Mouse (Mus musculus) adrenal gland, adult (tissue): ENCODE results near the gene Ahr.

Source experiments
- DNase-seq, 2 experiments: peaks; one replicate each; pipeline ENCODE4 v3.0.0; 2022 to 2023; ENCODE audit warnings: low spot score in 1 of 2; ENCODE audit not compliant: inconsistent age in 2 of 2

Ahr gene

DNA sequence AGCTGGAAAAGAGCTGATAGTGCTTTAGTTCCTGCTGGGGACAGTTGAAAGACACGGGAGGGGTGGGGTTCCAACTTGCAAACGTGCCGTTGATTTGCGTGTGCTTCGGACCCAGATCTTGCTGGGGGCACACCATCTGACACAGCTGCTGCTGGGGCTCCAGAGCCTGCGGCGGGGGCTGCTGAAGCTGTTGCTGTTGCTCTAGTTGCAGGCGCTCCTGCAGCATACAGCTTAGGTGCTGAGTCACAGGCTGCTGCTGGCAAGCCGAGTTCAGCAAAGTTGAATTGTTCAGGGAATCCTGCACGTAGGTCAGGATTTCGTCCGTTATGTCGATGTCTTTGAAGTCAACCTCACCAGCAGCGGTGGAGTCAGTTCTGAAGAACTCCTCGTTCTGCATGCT, 30.8 kb downstream of the Ahr start:
- peak in 1 of 2 experiments; percentile 24 for DNase-seq

DNA sequence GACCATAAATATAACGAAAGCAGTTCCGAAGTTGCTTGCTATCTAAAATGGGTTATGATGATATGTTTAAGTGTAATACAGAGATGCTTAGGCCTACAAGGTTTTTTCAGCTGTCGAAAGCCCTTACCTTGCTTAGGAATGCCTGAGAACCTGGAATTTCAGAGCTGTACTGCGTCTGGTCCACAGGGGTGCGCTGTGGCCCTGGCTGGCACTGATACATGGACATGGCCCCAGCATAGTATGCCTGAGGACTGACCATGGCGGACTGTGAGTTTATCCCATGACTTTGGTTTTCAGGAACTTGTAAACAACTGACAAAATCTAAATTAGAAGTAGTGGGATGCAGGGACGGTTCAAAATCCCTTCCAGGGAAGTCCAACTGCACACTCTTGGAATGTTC, 31.3 kb downstream of the Ahr start:
- no peak for DNase-seq

DNA sequence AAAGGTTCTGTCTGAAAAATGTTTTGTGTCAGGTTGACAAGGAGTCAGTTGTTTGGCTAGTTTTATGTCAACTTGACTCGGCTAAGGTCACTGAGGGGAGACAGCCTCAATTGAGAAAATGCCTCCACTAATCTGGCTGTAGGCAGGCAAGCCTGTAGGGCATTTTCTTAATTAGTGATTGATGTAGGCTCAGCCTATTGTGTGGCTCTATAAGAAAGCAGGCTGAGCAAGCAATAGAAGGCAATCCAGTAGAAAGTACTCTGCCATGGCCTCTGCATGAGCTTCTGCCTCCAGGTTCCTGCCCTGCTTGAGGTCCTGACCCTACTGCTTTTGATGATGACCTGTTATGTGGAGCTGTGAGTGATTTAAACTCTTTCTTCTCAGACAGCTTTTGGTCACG, 33.4 kb downstream of the Ahr start:
- DNase-seq, result no peak

DNA sequence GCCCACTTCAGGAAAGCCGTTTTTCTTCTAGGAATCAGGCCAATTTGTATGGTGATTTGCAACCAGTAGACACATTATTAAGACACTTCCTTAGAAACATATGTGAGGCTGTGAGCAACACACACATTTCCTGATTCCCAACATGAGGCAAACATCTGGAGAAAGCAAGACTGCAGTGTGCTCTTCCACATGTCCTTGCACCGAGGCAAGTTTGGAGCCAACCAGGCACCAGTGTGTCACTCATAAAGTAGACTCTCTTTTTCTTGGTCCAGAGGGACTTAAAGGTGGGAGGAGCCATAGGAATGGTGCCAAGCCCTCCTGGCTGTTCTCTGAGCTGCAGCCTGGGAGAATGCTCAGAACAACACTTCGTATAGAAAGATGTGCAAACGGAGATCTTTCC, 39.6 kb downstream of the Ahr start:
- DNase-seq, result no peak

DNA sequence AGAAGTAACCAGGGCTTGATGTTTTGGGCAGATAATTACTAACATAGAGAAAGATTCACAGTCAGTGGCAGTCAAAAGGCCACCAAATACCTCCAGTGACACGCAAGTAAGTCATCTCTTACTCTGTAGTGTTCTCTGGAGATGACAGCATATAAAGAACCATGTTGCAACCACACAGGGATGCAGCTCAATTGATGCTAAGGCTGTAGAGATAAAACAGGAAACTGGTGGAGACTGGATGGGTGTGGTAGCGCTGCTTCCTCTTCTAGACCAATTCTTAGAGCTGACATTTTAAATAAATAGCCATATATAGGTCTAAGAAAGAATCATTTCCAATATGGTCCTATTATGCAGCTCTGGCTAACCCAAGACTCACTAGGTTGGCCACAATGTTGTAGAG, 54.1 kb downstream of the Ahr start:
- no peak for DNase-seq

DNA sequence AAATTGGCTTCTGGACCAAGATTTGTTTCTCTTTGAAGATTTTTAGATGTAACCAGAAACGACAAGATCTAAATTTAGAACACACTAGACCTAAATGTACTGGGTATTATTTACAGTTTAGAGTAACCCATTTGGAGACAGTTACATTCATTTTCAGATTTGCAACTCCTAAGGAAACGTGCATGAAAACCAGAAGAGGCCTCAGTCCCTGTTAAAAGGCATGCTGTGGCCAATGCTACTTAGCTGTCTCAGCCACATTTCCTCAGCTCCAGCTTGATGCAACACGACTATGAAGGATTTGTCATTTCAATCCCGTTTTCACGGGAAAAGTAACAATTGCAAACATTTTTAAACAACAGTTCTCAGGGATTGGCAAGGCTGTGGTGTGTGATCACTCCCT, 55.9 kb downstream of the Ahr start:
- no peak for DNase-seq

DNA sequence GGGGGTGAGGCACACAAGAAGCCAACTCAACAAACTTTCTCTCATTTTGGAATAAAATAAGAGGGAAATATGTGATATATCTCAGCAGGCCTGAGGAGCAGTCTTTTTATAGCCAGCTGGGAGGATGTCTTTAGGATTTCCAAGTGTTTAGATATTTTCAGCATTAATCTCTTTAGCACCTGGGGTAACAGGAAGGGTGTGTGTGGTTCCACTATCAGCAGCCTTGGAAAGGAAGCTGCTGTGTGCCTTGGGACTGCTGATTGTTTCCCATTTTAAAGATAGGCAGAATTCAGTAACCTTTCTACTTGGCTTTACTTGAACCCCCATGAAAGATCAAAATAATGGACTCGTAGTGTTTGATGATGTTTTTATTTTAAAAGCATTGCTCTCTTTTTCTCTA, 71.4 kb downstream of the Ahr start:
- peak in 1 of 2 experiments; percentile 24 for DNase-seq

DNA sequence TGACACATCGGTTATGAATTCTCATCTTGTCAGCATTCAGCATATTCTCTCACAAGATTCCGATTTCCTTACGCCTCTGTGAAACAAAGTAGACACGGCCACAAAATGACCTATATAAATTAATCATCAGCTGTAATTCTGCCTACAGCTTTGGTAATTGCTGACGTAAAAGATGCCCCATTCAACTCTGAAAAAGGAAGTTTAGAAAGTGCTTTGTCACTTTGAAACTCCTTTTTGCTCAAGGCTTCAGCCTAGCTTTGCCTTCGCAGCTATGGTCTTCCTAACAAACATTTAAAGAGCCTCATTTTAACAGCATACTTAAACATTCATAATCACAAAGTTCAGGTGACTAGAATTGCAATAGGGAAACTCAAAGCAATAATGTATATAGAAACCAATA, 72.2 kb downstream of the Ahr start:
- DNase-seq, result no peak

DNA sequence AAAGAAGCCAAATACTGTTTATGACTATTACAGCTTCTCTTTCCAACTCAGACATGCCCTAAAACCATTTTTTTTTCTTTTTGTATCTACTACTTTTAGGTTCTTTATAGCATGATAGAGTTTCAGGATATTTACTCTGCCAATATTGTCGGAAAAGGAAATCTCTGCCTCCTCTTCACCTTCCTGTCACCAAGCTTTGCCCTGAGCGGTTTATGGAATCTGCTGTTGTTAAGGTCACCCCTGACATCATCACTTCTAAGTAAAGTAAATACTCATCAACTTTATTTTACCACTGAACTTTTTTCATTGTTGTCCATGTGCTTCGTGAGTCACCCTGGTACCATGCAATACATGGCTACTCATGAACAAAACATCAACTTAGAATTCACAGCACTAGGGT, 75.2 kb downstream of the Ahr start:
- peak; percentile 10 to 49 for DNase-seq
